Mouse (Mus musculus) G1E (cell line): Measurements from ENCODE around the gene Mybph. TPM values are rescaled to one million over a fixed set of nuclear protein-coding genes. Genes with fewer than 3 reads are reported as not detected.
"Not testable (repeated sequence)": the region's sequence is repeated elsewhere in the genome, so short reads cannot be mapped to it uniquely, and the experiment has no call there.

Experiments used
- ATAC-seq: 2 replicates; pipeline ENCODE4 v1.8.0; 2016; ENCODE audit warnings: mild to moderate bottlenecking; ENCODE audit not compliant: insufficient number of reproducible peaks, poor library complexity, low FRiP score, severe bottlenecking; ENCODE audit errors: extremely low read depth
- DNase-seq: peaks from one replicate; pipeline ENCODE4 v3.0.0; 2012; ENCODE audit warnings: low spot score
- H3K27me3 ChIP-seq: 2 replicates; pipeline ENCODE4 v1.6.1; 2012; ENCODE audit warnings: mild to moderate bottlenecking, low read length, inconsistent platforms; ENCODE audit not compliant: insufficient read depth
- H3K36me3 ChIP-seq: replicated peaks from 2 replicates; pipeline ENCODE3; 2012; ENCODE audit warnings: mild to moderate bottlenecking, inconsistent platforms
- H3K4me1 ChIP-seq: 2 replicates; pipeline ENCODE4 v1.6.1; 2012; ENCODE audit warnings: low read depth, low read length, inconsistent platforms, mixed read lengths; ENCODE audit not compliant: insufficient read depth
- H3K4me3 ChIP-seq: 2 replicates; pipeline ENCODE4 v1.5.1; 2012; ENCODE audit warnings: low read depth, mild to moderate bottlenecking, inconsistent platforms, low read length, moderate library complexity, mixed read lengths
- H3K9me3 ChIP-seq: replicated peaks from 2 replicates; pipeline ENCODE4 v1.6.1; 2012; ENCODE audit warnings: inconsistent platforms
- CTCF ChIP-seq: IDR thresholded peaks from 2 replicates; pipeline ENCODE4 v1.5.1; 2012; ENCODE audit warnings: low read depth, low read length, inconsistent platforms, mixed read lengths
- GATA1 ChIP-seq: IDR thresholded peaks from 2 replicates; pipeline ENCODE4 v1.6.1; 2012; ENCODE audit warnings: borderline replicate concordance, low read length, inconsistent platforms, mixed read lengths
- GATA2 ChIP-seq: IDR thresholded peaks from 2 replicates; pipeline ENCODE4 v1.6.1; 2012; ENCODE audit warnings: low read depth, low read length, inconsistent platforms, borderline replicate concordance
- POLR2AphosphoS5 ChIP-seq: IDR thresholded peaks from 2 replicates; pipeline ENCODE4 v1.6.1; 2012; ENCODE audit warnings: low read depth, low read length, inconsistent platforms; ENCODE audit not compliant: insufficient replicate concordance
- TAL1 ChIP-seq: conservative IDR thresholded peaks from 2 replicates; pipeline ENCODE4 v1.6.1; 2012; ENCODE audit warnings: low read depth, low read length, inconsistent platforms, mixed read lengths
- polyA plus RNA-seq: library from polyadenylated mRNA; stranded (reverse); fragments of >175 nt; gene quantifications from 2 replicates; pipeline ENCODE4 v1.2.3, GENCODE M21; 2012
- total RNA-seq, 2 experiments: library from RNA; stranded (forward) in 1 of 2; stranded (reverse) in 1 of 2; fragments of 200-1000 nt in 1 of 2; fragments of >200 nt in 1 of 2; fragmentation: Nextera tagmentation in 1 of 2; gene quantifications; 2 replicates each; pipeline ENCODE4 v1.2.3; 2014 to 2017

The Mybph gene
- total and polyA plus RNA-seq, 3 experiments, result 0.05 TPM; not detected in 2

GRCm38 (mm10) chr1:134241298-134241697 lies 48.0 kb downstream of the Mybph start:
- Histone ChIP-seq H3K4me1 (no peaks in the 10 kb centered on the region), H3K27me3 (peaks cover 68% of the 10 kb centered on the region), H3K9me3 (no peaks in the 10 kb centered on the region), H3K36me3 (no peaks in the 10 kb centered on the region), H3K4me3 (no peak overlapping the region)
- TF ChIP-seq TAL1 (no peak), GATA1 (no peak), GATA2 (no peak), POLR2AphosphoS5 (no peak), CTCF (no peak)
- ATAC-seq (no peak), DNase-seq (no peak)

- Histone ChIP-seq H3K27me3 (peaks cover 59% of the 10 kb centered on the region), H3K9me3 (no peaks in the 10 kb centered on the region), H3K4me1 (no peaks in the 10 kb centered on the region), H3K4me3 (no peak overlapping the region), H3K36me3 (no peaks in the 10 kb centered on the region)
- no peak for DNase-seq
- TF ChIP-seq POLR2AphosphoS5 (no peak), GATA2 (no peak), CTCF (no peak), TAL1 (no peak), GATA1 (no peak)
- no peak for ATAC-seq
Measured at GRCm38 (mm10) chr1:134242286-134242685, 49.0 kb downstream of the Mybph start.

- DNase-seq (no peak), ATAC-seq (no peak)
- Histone ChIP-seq H3K36me3 (no peaks in the 10 kb centered on the region), H3K9me3 (no peaks in the 10 kb centered on the region), H3K4me1 (no peaks in the 10 kb centered on the region), H3K4me3 (no peak overlapping the region), H3K27me3 (peaks cover 53% of the 10 kb centered on the region)
- TF ChIP-seq POLR2AphosphoS5 (no peak), TAL1 (no peak), GATA2 (no peak), CTCF (no peak), GATA1 (no peak)
Measured at GRCm38 (mm10) chr1:134243505-134243904, 50.3 kb downstream of the Mybph start.

GRCm38 (mm10) chr1:134243948-134244914 lies 51.0 kb downstream of the Mybph start:
- no peak for DNase-seq
- no peaks in the 10 kb centered on the region for H3K9me3 ChIP-seq
- no peaks in the 10 kb centered on the region for H3K4me1 ChIP-seq
- H3K36me3 ChIP-seq, result no peaks in the 10 kb centered on the region
- H3K27me3 ChIP-seq, result peaks cover 47% of the 10 kb centered on the region
- ATAC-seq, result no peak; the same call in 1 of the 2 replicates
- no peak overlapping the region for H3K4me3 ChIP-seq
- TF ChIP-seq GATA2, result no peak
- TF ChIP-seq GATA1, result no peak
- TF ChIP-seq CTCF, result no peak
- no peak for TF ChIP-seq TAL1
- TF ChIP-seq POLR2AphosphoS5, result no peak

- ATAC-seq, result no peak
- Histone ChIP-seq H3K9me3 (no peaks in the 10 kb centered on the region), H3K4me3 (no peak overlapping the region), H3K4me1 (no peaks in the 10 kb centered on the region), H3K36me3 (no peaks in the 10 kb centered on the region), H3K27me3 (peaks cover 39% of the 10 kb centered on the region)
- TF ChIP-seq GATA2, result no peak
- no peak for TF ChIP-seq TAL1
- TF ChIP-seq CTCF, result no peak
- TF ChIP-seq GATA1, result no peak
- no peak for DNase-seq
Measured at GRCm38 (mm10) chr1:134245004-134245717, 51.9 kb downstream of the Mybph start.

- no peaks in the 10 kb centered on the region for H3K36me3 ChIP-seq
- DNase-seq, result no peak
- peaks cover 31% of the 10 kb centered on the region for H3K27me3 ChIP-seq
- ATAC-seq, result no peak
- no peaks in the 10 kb centered on the region for H3K9me3 ChIP-seq
- no peak for TF ChIP-seq TAL1
- TF ChIP-seq POLR2AphosphoS5, result no peak
- no peak for TF ChIP-seq GATA2
- TF ChIP-seq GATA1, result no peak
- no peak for TF ChIP-seq CTCF
- H3K4me1 ChIP-seq, result no peaks in the 10 kb centered on the region
- no peak overlapping the region for H3K4me3 ChIP-seq
Measured at GRCm38 (mm10) chr1:134246590-134246989, 53.3 kb downstream of the Mybph start.

GRCm38 (mm10) chr1:134249681-134250080 lies 56.4 kb downstream of the Mybph start:
- peaks cover 13% of the 10 kb centered on the region for H3K27me3 ChIP-seq
- H3K4me3 ChIP-seq, H3K36me3 ChIP-seq, H3K4me1 ChIP-seq, H3K9me3 ChIP-seq, DNase-seq, ATAC-seq: not testable (repeated sequence)
